Mouse (Mus musculus) layer of hippocampus, adult 18-20 months (tissue): ENCODE data around the gene Ttc4. TPM values are rescaled to one million over a fixed set of nuclear protein-coding genes. Genes with fewer than 3 reads are reported as not detected.

Experiments used
- DNase-seq, 2 experiments: peaks; one replicate each; pipeline ENCODE4 v3.0.0; 2022; ENCODE audit warnings: low spot score in 2 of 2
- total RNA-seq, 2 experiments: library from RNA; stranded (reverse); gene quantifications; 2 replicates each; pipeline ENCODE4 v1.2.3; 2021

Gene Ttc4
- total RNA-seq, 2 experiments from 2014 or later = 43.1 to 46.4 TPM

GRCm38 (mm10) chr4:106652546-106652945 is 26.2 kb downstream of the Ttc4 start:
- no peak for DNase-seq

- peak; percentile 96 to 98 for DNase-seq
Observed at GRCm38 (mm10) chr4:106650833-106651527, 27.8 kb downstream of the Ttc4 start, which contains the start of gene Pars2. TSS of gene Pars2 (plus strand) at chr4:106651069.

GRCm38 (mm10) chr4:106647137-106647536 is 31.6 kb downstream of the Ttc4 start:
- DNase-seq = no peak

- no peak for DNase-seq
Observed at GRCm38 (mm10) chr4:106645797-106646196, 32.9 kb downstream of the Ttc4 start.

GRCm38 (mm10) chr4:106644218-106644610 is 34.5 kb downstream of the Ttc4 start:
- no peak for DNase-seq

- no peak for DNase-seq
Observed at GRCm38 (mm10) chr4:106643483-106644217, 35.1 kb downstream of the Ttc4 start.

- DNase-seq = no peak
Observed at GRCm38 (mm10) chr4:106634086-106634479, 44.7 kb downstream of the Ttc4 start.

- peak in 1 of 2 experiments; percentile 51 for DNase-seq
Observed at GRCm38 (mm10) chr4:106633281-106634085, 45.3 kb downstream of the Ttc4 start.

- no peak for DNase-seq
Observed at GRCm38 (mm10) chr4:106632313-106632712, 46.4 kb downstream of the Ttc4 start.

- peak; percentile 91 to 97 for DNase-seq
Observed at GRCm38 (mm10) chr4:106630333-106631220, 48.2 kb downstream of the Ttc4 start.

- no peak for DNase-seq
Observed at GRCm38 (mm10) chr4:106629374-106629773, 49.4 kb downstream of the Ttc4 start.

GRCm38 (mm10) chr4:106628650-106629360 is 49.9 kb downstream of the Ttc4 start:
- no peak for DNase-seq

- no peak for DNase-seq
Observed at GRCm38 (mm10) chr4:106627809-106628208, 50.9 kb downstream of the Ttc4 start.

GRCm38 (mm10) chr4:106624271-106624670 is 54.5 kb downstream of the Ttc4 start:
- DNase-seq = no peak

GRCm38 (mm10) chr4:106622712-106623111 is 56.0 kb downstream of the Ttc4 start:
- DNase-seq = no peak

- DNase-seq = no peak
Observed at GRCm38 (mm10) chr4:106622030-106622493, 56.7 kb downstream of the Ttc4 start, which contains the start of gene Ttc22. TSS of gene Ttc22 (plus strand) at chr4:106622432.

- no peak for DNase-seq
Observed at GRCm38 (mm10) chr4:106621428-106621827, 57.3 kb downstream of the Ttc4 start.

GRCm38 (mm10) chr4:106618898-106619297 is 59.8 kb downstream of the Ttc4 start:
- DNase-seq = no peak

GRCm38 (mm10) chr4:106617056-106617455 is 61.7 kb downstream of the Ttc4 start, which contains the start of gene Lexm:
TSS of gene Lexm (minus strand) at chr4:106617241.
- peak in 1 of 2 experiments; percentile 54 for DNase-seq

- DNase-seq = no peak
Observed at GRCm38 (mm10) chr4:106615637-106616036, 63.1 kb downstream of the Ttc4 start.
